In the genomic region with DNA sequence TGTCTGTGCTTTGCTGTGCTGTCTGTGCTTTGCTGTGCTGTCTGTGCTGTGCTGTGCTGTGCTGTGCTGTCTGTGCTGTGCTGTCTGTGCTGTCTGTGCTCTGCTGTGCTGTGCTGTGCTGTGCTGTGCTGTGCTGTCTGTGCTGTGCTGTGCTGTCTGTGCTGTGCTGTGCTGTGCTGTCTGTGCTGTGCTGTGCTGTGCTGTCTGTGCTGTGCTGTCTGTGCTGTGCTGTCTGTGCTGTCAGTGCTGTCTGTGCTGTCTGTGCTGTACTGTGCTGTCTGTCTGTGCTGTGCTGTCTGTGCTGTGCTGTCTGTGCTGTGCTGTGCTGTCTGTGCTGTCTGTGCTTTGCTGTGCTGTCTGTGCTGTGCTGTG, we compare ENCODE assay signal across 8 mouse cellular contexts.
DNase-seq lines count a peak whose midpoint lies in the region; ATAC-seq and TF ChIP-seq lines count a peak whose summit lies in the region.
"Not testable (repeated sequence)": the region's sequence is repeated elsewhere in the genome, so short reads cannot be mapped to it uniquely, and the experiment has no call there.

No protein-coding gene starts in this region.

- not testable (repeated sequence) for H3K4me3 ChIP-seq in forebrain, embryonic 11.5 days (ENCODE audit: low read depth, low read length); heart, embryonic 16.5 days (ENCODE audit: low read length); hindbrain, postnatal 0 days (ENCODE audit: low read length); liver, embryonic 11.5 days (ENCODE audit: low read depth, low read length); lung, embryonic 15.5 days; midbrain, embryonic 15.5 days; neural tube, embryonic 15.5 days (replicated peaks)

- H3K4me1 ChIP-seq in forebrain, embryonic 11.5 days (replicated peaks; ENCODE audit: control insufficient read depth, insufficient read depth, low read length); heart, embryonic 16.5 days (ENCODE audit: control insufficient read depth, insufficient read depth, low read length); hindbrain, postnatal 0 days (ENCODE audit: insufficient read depth, low read length); liver, embryonic 11.5 days (replicated peaks; ENCODE audit: control insufficient read depth, insufficient read depth, low read length); lung, embryonic 15.5 days; midbrain, embryonic 15.5 days; neural tube, embryonic 15.5 days: not testable (repeated sequence)

- H3K27ac ChIP-seq in forebrain, embryonic 11.5 days (ENCODE audit: low read depth, low read length); heart, embryonic 16.5 days (ENCODE audit: low read length); hindbrain, postnatal 0 days; liver, embryonic 11.5 days (ENCODE audit: low read depth, low read length); lung, embryonic 15.5 days; midbrain, embryonic 15.5 days; neural tube, embryonic 15.5 days (replicated peaks): not testable (repeated sequence)

- not testable (repeated sequence) for H3K36me3 ChIP-seq in forebrain, embryonic 11.5 days (ENCODE audit: control insufficient read depth, insufficient read depth, low read length); heart, embryonic 16.5 days (ENCODE audit: control insufficient read depth, insufficient read depth); hindbrain, postnatal 0 days (ENCODE audit: insufficient read depth, low read length); liver, embryonic 11.5 days (ENCODE audit: control insufficient read depth, insufficient read depth, low read length); lung, embryonic 15.5 days; midbrain, embryonic 15.5 days (replicated peaks); neural tube, embryonic 15.5 days

- not testable (repeated sequence) for TF ChIP-seq CTCF in hindbrain, postnatal 0 days (IDR thresholded peaks at IDR 0.05; ENCODE audit: low read depth)

- DNase-seq in forebrain, embryonic 11.5 days (ENCODE audit: low spot score); hindbrain, postnatal 0 days (ENCODE audit: low spot score); liver, embryonic 11.5 days (ENCODE audit: low spot score): not testable (repeated sequence)

- not testable (repeated sequence) for H3K27me3 ChIP-seq in forebrain, embryonic 11.5 days (ENCODE audit: control insufficient read depth, insufficient read depth, low read length); heart, embryonic 16.5 days (ENCODE audit: control insufficient read depth, insufficient read depth, low read length); hindbrain, postnatal 0 days (ENCODE audit: insufficient read depth, low read length); liver, embryonic 11.5 days (replicated peaks; ENCODE audit: control insufficient read depth, insufficient read depth, low read length); lung, embryonic 15.5 days; midbrain, embryonic 15.5 days (replicated peaks); neural tube, embryonic 15.5 days (replicated peaks)

- H3K4me2 ChIP-seq in forebrain, embryonic 11.5 days (ENCODE audit: low read depth, low read length, severe bottlenecking); heart, embryonic 16.5 days (ENCODE audit: low read depth, low read length); hindbrain, postnatal 0 days (ENCODE audit: low read depth, low read length); liver, embryonic 11.5 days; lung, embryonic 15.5 days; midbrain, embryonic 15.5 days; neural tube, embryonic 15.5 days: not testable (repeated sequence)

- H3K9me3 ChIP-seq in forebrain, embryonic 11.5 days (ENCODE audit: control insufficient read depth, low read length) = peaks cover 30% of the 10 kb centered on the region
- peaks cover 43% of the 10 kb centered on the region for H3K9me3 ChIP-seq in heart, embryonic 16.5 days (replicated peaks; ENCODE audit: control insufficient read depth, low read length)
- peaks cover 33% of the 10 kb centered on the region for H3K9me3 ChIP-seq in hindbrain, postnatal 0 days (ENCODE audit: low read length)
- peaks cover 48% of the 10 kb centered on the region for H3K9me3 ChIP-seq in liver, embryonic 11.5 days (ENCODE audit: control insufficient read depth, low read length)
- peaks cover 12% of the 10 kb centered on the region; the same call in 1 of the 2 replicates for H3K9me3 ChIP-seq in lung, embryonic 15.5 days
- H3K9me3 ChIP-seq in midbrain, embryonic 15.5 days = peaks cover 44% of the 10 kb centered on the region
- H3K9me3 ChIP-seq in neural tube, embryonic 15.5 days (replicated peaks) = peaks cover 51% of the 10 kb centered on the region

- ATAC-seq in cerebellum, adult (ENCODE audit: insufficient number of reproducible peaks, low FRiP score, low TSS enrichment) = peak; percentile 24; the same call in 1 of the 2 replicates
- peak; percentile 47 for ATAC-seq in forebrain, embryonic 11.5 days (replicated peaks; ENCODE audit: low FRiP score)
- ATAC-seq in heart, embryonic 16.5 days (replicated peaks; ENCODE audit: extremely low read depth, insufficient read depth, low FRiP score) = 0 out of 2 replicates have a peak, but pooled peaks have one; percentile 30
- ATAC-seq in hindbrain, postnatal 0 days = peak; percentile 68
- peak; percentile 54; the same call in 1 of the 2 replicates for ATAC-seq in liver, embryonic 11.5 days (replicated peaks; ENCODE audit: low FRiP score)
- ATAC-seq in lung, embryonic 15.5 days (ENCODE audit: borderline replicate concordance, extremely low read depth, low FRiP score, low TSS enrichment) = peak; percentile 44
- peak; percentile 41; the same call in 1 of the 2 replicates for ATAC-seq in midbrain, embryonic 15.5 days (replicated peaks)
- ATAC-seq in neural tube, embryonic 15.5 days (ENCODE audit: low FRiP score) = 0 out of 2 replicates have a peak, but pooled peaks have one; percentile 14

- not testable (repeated sequence) for H3K9ac ChIP-seq in forebrain, embryonic 11.5 days (ENCODE audit: low read length); heart, embryonic 16.5 days (ENCODE audit: low read length); hindbrain, postnatal 0 days (replicated peaks; ENCODE audit: low read length); liver, embryonic 11.5 days (ENCODE audit: low read depth, low read length); lung, embryonic 15.5 days; midbrain, embryonic 15.5 days; neural tube, embryonic 15.5 days (replicated peaks)

Comparison
In these comparisons a context has a peak if more than half of its experiments do, and no peak if none do; other contexts are left out.
1. ATAC-seq: peak in every context shown above with its lines; median percentile 68 in hindbrain, postnatal 0 days; 54 in liver, embryonic 11.5 days; 47 in forebrain, embryonic 11.5 days; 44 in lung, embryonic 15.5 days; 41 in midbrain, embryonic 15.5 days; 30 in heart, embryonic 16.5 days; 24 in cerebellum, adult; 14 in neural tube, embryonic 15.5 days.